Mouse (Mus musculus) lung, embryonic 14.5 days (tissue): ENCODE data around the gene Slc8a3. TPM values are rescaled to one million over a fixed set of nuclear protein-coding genes. Genes with fewer than 3 reads are reported as not detected.

Experiments used
- ATAC-seq: fragments of 200-750 bp; cut with Nextera tagmentation; 2 replicates; pipeline ENCODE4 v1.8.0; 2017; ENCODE audit warnings: mild to moderate bottlenecking, moderate TSS enrichment, moderate library complexity; ENCODE audit not compliant: insufficient read depth
- DNase-seq: peaks from one replicate; pipeline ENCODE4 v3.0.0-alpha.2; 2015
- H3K27ac ChIP-seq: fragments of 300-500 bp; sonication (generic); 2 replicates; pipeline ENCODE4 v1.5.1; 2014; ENCODE audit warnings: low read depth, mild to moderate bottlenecking, moderate library complexity
- H3K27me3 ChIP-seq: fragments of 300-500 bp; sonication (generic); 2 replicates; pipeline ENCODE4 v1.6.1; 2014; ENCODE audit warnings: low read length, control low read depth; ENCODE audit not compliant: insufficient read depth
- H3K36me3 ChIP-seq: fragments of 300-500 bp; sonication (generic); 2 replicates; pipeline ENCODE4 v1.6.1; 2014; ENCODE audit warnings: control low read depth; ENCODE audit not compliant: insufficient read depth
- H3K4me1 ChIP-seq: fragments of 300-500 bp; sonication (generic); 2 replicates; pipeline ENCODE4 v1.6.1; 2014; ENCODE audit warnings: antibody characterized with exemption, control low read depth; ENCODE audit not compliant: insufficient read depth
- H3K4me2 ChIP-seq: fragments of 300-500 bp; sonication (generic); 2 replicates; pipeline ENCODE4 v1.6.1; 2014; ENCODE audit warnings: mild to moderate bottlenecking
- H3K4me3 ChIP-seq: fragments of 300-500 bp; sonication (generic); 2 replicates; pipeline ENCODE4 v1.5.1; 2014; ENCODE audit warnings: low read depth, low read length
- H3K9ac ChIP-seq: fragments of 300-500 bp; sonication (generic); 2 replicates; pipeline ENCODE4 v1.6.1; 2014
- H3K9me3 ChIP-seq: fragments of 300-500 bp; sonication (generic); 2 replicates; pipeline ENCODE4 v1.6.1; 2016; ENCODE audit warnings: low read depth, low read length, control low read depth
- CTCF ChIP-seq: IDR thresholded peaks from 2 replicates; pipeline ENCODE4 v1.5.1; 2016; ENCODE audit warnings: antibody characterized with exemption, low read depth
- WGBS: fragments of 180-500 bp; shearing (Covaris S2); extraction: QIAGEN DNeasy Blood & Tissue Kit; methylation state at CpG from one replicate; pipeline ENCODE4 v1.1.7; 2014; 5-methylcytosine and 5-hydroxymethylcytosine counted together
- polyA plus RNA-seq: library from polyadenylated mRNA; unstranded; fragments of >200 nt; fragmentation: Nextera tagmentation; extraction: Ambion mirVana; gene quantifications from 2 replicates; pipeline ENCODE4 v1.2.1, GENCODE M21; 2014

The Slc8a3 gene
- polyA plus RNA-seq, 1 experiment from 2014 or later: 0.50 TPM

GRCm38 (mm10) chr12:81223276-81223675, 109.7 kb downstream of the Slc8a3 start:
- WGBS: 71% methylated on average over 2 of the region's 2 CpGs
- H3K4me1 ChIP-seq: no peaks in the 10 kb centered on the region
- ATAC-seq (no peak), DNase-seq (no peak)
- no peak overlapping the region for H3K4me2 ChIP-seq
- no peak for TF ChIP-seq CTCF
- no peak overlapping the region for H3K27ac ChIP-seq
- no peak overlapping the region for H3K9ac ChIP-seq
- H3K9me3 ChIP-seq: no peaks in the 10 kb centered on the region
- no peaks in the 10 kb centered on the region for H3K27me3 ChIP-seq
- H3K4me3 ChIP-seq: no peak overlapping the region
- no peaks in the 10 kb centered on the region for H3K36me3 ChIP-seq

GRCm38 (mm10) chr12:81219339-81219738, 113.6 kb downstream of the Slc8a3 start:
- H3K27me3 ChIP-seq: no peaks in the 10 kb centered on the region
- TF ChIP-seq CTCF: no peak
- H3K9ac ChIP-seq: no peak overlapping the region
- no peak overlapping the region for H3K4me2 ChIP-seq
- no peak overlapping the region for H3K27ac ChIP-seq
- no peaks in the 10 kb centered on the region for H3K36me3 ChIP-seq
- H3K9me3 ChIP-seq: no peaks in the 10 kb centered on the region
- WGBS: 47% methylated on average over 4 of the region's 4 CpGs
- ATAC-seq (no peak), DNase-seq (no peak)
- H3K4me3 ChIP-seq: no peak overlapping the region
- no peaks in the 10 kb centered on the region for H3K4me1 ChIP-seq

GRCm38 (mm10) chr12:81208559-81208958, 124.4 kb downstream of the Slc8a3 start:
- WGBS: 38% methylated on average over 2 of the region's 2 CpGs
- Histone ChIP-seq H3K27me3 (no peaks in the 10 kb centered on the region), H3K27ac (no peak overlapping the region), H3K36me3 (no peaks in the 10 kb centered on the region), H3K9me3 (no peaks in the 10 kb centered on the region), H3K4me3 (no peak overlapping the region), H3K9ac (no peak overlapping the region), H3K4me1 (no peaks in the 10 kb centered on the region), H3K4me2 (no peak overlapping the region)
- no peak for TF ChIP-seq CTCF
- DNase-seq (no peak), ATAC-seq (no peak)

- H3K4me2 ChIP-seq: no peak overlapping the region
Observed at GRCm38 (mm10) chr12:81205619-81206560, 127.1 kb downstream of the Slc8a3 start.

GRCm38 (mm10) chr12:81203226-81203625, 129.8 kb downstream of the Slc8a3 start:
- Histone ChIP-seq H3K4me2 (no peak overlapping the region), H3K36me3 (no peaks in the 10 kb centered on the region), H3K27me3 (no peaks in the 10 kb centered on the region), H3K4me1 (no peaks in the 10 kb centered on the region), H3K9ac (no peak overlapping the region), H3K9me3 (no peaks in the 10 kb centered on the region), H3K4me3 (no peak overlapping the region), H3K27ac (no peak overlapping the region)
- DNase-seq (no peak), ATAC-seq (no peak)
- TF ChIP-seq CTCF: no peak
- 26% methylated on average over 1 of the region's 1 CpGs for WGBS

More at GRCm38 (mm10) chr12:81205619-81206560, 127.1 kb downstream of the Slc8a3 start:
- DNase-seq: peak; percentile 90
- no peak for ATAC-seq
- H3K36me3 ChIP-seq: no peaks in the 10 kb centered on the region
- WGBS: 19% methylated on average over 6 of the region's 6 CpGs
- no peaks in the 10 kb centered on the region for H3K27me3 ChIP-seq
- no peak overlapping the region for H3K4me3 ChIP-seq
- no peak overlapping the region for H3K9ac ChIP-seq
- no peaks in the 10 kb centered on the region for H3K4me1 ChIP-seq
- H3K9me3 ChIP-seq: no peaks in the 10 kb centered on the region
- TF ChIP-seq CTCF: no peak
- H3K27ac ChIP-seq: no peak overlapping the region

- ATAC-seq: peak; percentile 70; the same call in 1 of the 2 replicates
- WGBS: 28% methylated on average over 23 of the region's 23 CpGs
- peak; percentile 83 for DNase-seq
- TF ChIP-seq CTCF: peak; percentile 88
- H3K4me2 ChIP-seq: no peak overlapping the region
- no peak overlapping the region for H3K9ac ChIP-seq
- no peaks in the 10 kb centered on the region for H3K9me3 ChIP-seq
- no peaks in the 10 kb centered on the region for H3K4me1 ChIP-seq
- H3K27ac ChIP-seq: no peak overlapping the region
- H3K36me3 ChIP-seq: no peaks in the 10 kb centered on the region
- no peaks in the 10 kb centered on the region for H3K27me3 ChIP-seq
- no peak overlapping the region for H3K4me3 ChIP-seq
Observed at GRCm38 (mm10) chr12:81199280-81199955, 133.6 kb downstream of the Slc8a3 start.

GRCm38 (mm10) chr12:81197468-81198075, 135.4 kb downstream of the Slc8a3 start:
- WGBS: 55% methylated on average over 5 of the region's 5 CpGs
- Histone ChIP-seq H3K27ac (no peak overlapping the region), H3K4me1 (no peaks in the 10 kb centered on the region), H3K9me3 (no peaks in the 10 kb centered on the region), H3K4me3 (no peak overlapping the region), H3K4me2 (no peak overlapping the region), H3K36me3 (no peaks in the 10 kb centered on the region), H3K9ac (no peak overlapping the region), H3K27me3 (no peaks in the 10 kb centered on the region)
- no peak for ATAC-seq
- no peak for DNase-seq
- no peak for TF ChIP-seq CTCF
